ENCODE assay signal across 10 mouse cellular contexts in the genomic region with DNA sequence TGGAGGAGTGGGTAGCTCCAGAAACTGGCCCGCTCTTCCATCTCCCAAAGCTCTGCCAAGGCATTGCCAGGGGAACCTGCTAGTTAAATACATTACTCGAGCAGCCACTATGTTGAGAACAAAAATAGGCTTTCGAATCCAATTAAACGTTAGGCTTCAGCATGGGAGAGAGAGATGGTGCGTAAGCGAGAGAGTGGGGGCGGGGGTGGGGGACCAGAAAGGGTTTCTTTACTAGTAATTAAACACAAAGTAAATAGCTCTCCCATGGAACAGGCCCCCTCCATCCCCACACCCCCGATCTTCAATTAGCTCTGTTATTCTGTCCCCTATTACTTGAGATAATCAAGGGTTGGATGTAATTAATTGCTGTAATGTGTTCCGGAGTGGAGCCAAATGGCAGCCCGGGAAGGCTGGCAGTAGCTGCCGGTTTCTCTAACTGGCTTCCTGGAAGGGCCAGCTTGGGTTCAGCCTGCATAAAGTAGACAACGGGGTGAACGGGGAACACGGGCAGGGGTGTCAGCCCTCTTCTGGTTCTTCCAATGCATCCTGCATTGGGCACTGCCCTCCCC. TPM values are rescaled to one million over a fixed set of nuclear protein-coding genes. Genes with fewer than 3 reads are reported as not detected.
A peak's percentile ranks its signal among the peaks of the same experiment; 100 is the strongest.
DNase-seq lines count a peak whose midpoint lies in the region; ATAC-seq and TF ChIP-seq lines count a peak whose summit lies in the region.
"Had no signal": no experiment of that assay in that cellular context is flagged by ENCODE, and none has a peak within 500 bp of the region (broad histone marks: within the 10 kb centered on the region; RNA-seq: fewer than 3 reads in every experiment).

No protein-coding gene starts in this region.

- H3K9ac ChIP-seq in kidney, embryonic 14.5 days (ENCODE audit: low read depth, low read length) = no peak overlapping the region
- H3K9ac ChIP-seq in liver, embryonic 12.5 days = no peak overlapping the region
- H3K9ac ChIP-seq: liver, embryonic 14.5 days had no signal

- H3K27me3 ChIP-seq in kidney, adult 2 months (replicated peaks; ENCODE audit: control insufficient read depth, insufficient read depth, low read length) = no peaks in the 10 kb centered on the region
- no peaks in the 10 kb centered on the region for H3K27me3 ChIP-seq in kidney, embryonic 14.5 days (ENCODE audit: control insufficient read depth, insufficient read depth, low read length)
- no peaks in the 10 kb centered on the region for H3K27me3 ChIP-seq in liver, embryonic 12.5 days (replicated peaks)

- no peaks in the 10 kb centered on the region for H3K4me1 ChIP-seq in kidney, adult 2 months (ENCODE audit: control insufficient read depth, insufficient read depth, low read length)
- H3K4me1 ChIP-seq in kidney, embryonic 14.5 days (ENCODE audit: control insufficient read depth, insufficient read depth, low read length) = no peaks in the 10 kb centered on the region; the same call in 1 of the 2 replicates
- no peaks in the 10 kb centered on the region for H3K4me1 ChIP-seq in liver, embryonic 12.5 days

- no peak for TF ChIP-seq CTCF in kidney, adult 2 months (conservative IDR thresholded peaks at IDR 0.05; ENCODE audit: insufficient read depth, insufficient read length, low read depth, low read length)

- ATAC-seq in kidney, embryonic 14.5 days (ENCODE audit: low FRiP score, low TSS enrichment) = no peak
- no peak for ATAC-seq in liver, embryonic 12.5 days

- H3K9me3 ChIP-seq in kidney, embryonic 14.5 days (ENCODE audit: control insufficient read depth, low read length) = no peaks in the 10 kb centered on the region
- no peaks in the 10 kb centered on the region for H3K9me3 ChIP-seq in liver, embryonic 12.5 days (replicated peaks)

- no peak for TF ChIP-seq POLR2A in kidney, adult 2 months (IDR thresholded peaks at IDR 0.05; ENCODE audit: low read depth, low read length)

- no peaks in the 10 kb centered on the region for H3K36me3 ChIP-seq in kidney, adult 2 months (ENCODE audit: control insufficient read depth, insufficient read depth, low read length)
- no peaks in the 10 kb centered on the region for H3K36me3 ChIP-seq in kidney, embryonic 14.5 days (ENCODE audit: control insufficient read depth, insufficient read depth, low read length)
- H3K36me3 ChIP-seq in liver, embryonic 12.5 days = no peaks in the 10 kb centered on the region

- H3K4me2 ChIP-seq in kidney, embryonic 14.5 days (replicated peaks; ENCODE audit: low read depth, low read length) = no peak overlapping the region
- H3K4me2 ChIP-seq in liver, embryonic 12.5 days = no peak overlapping the region

- peak; percentile 20 for DNase-seq in kidney, adult 2 months
- peak; percentile 31 to 53 for DNase-seq in frontal cortex, postnatal 14 days (ENCODE audit: low spot score in 2 of 2)
- peak; percentile 61 to 83 for DNase-seq in left cerebral cortex, postnatal 14 days (ENCODE audit: low spot score in 2 of 2)
- DNase-seq in right cerebral cortex, postnatal 10 days (ENCODE audit: low spot score in 2 of 2) = peak; percentile 83 to 88
- no peak for DNase-seq in lung, postnatal 14 days
- DNase-seq in embryo, embryonic 10 days (ENCODE audit: low spot score) = no peak
- DNase-seq: thymus, adult 2 months had no signal

- intact Hi-C loops in left cerebral cortex, postnatal 14 days (cut with DNase I) = no loop called here

- H3K4me3 ChIP-seq in kidney, adult 2 months (ENCODE audit: insufficient read depth, low read depth, low read length) = no peak overlapping the region
- no peak overlapping the region for H3K4me3 ChIP-seq in kidney, embryonic 14.5 days (ENCODE audit: low read length)
- no peak overlapping the region for H3K4me3 ChIP-seq in liver, embryonic 12.5 days

- no peak overlapping the region for H3K27ac ChIP-seq in kidney, adult 2 months (ENCODE audit: insufficient read depth, low read depth, low read length)
- no peak overlapping the region for H3K27ac ChIP-seq in kidney, embryonic 14.5 days (ENCODE audit: low read depth, low read length)
- H3K27ac ChIP-seq in liver, embryonic 12.5 days = no peak overlapping the region
- H3K27ac ChIP-seq: liver, embryonic 14.5 days had no signal

- whole genome bisulfite sequencing in kidney, adult 2 months = 34% methylated on average over 14 of the region's 14 CpGs
- 54% methylated on average over 14 of the region's 14 CpGs for WGBS in kidney, embryonic 14.5 days
- WGBS in liver, embryonic 12.5 days (ENCODE audit: insufficient replicate concordance) = 66% methylated on average over 14 of the region's 14 CpGs

RNA-seq across cellular contexts. Expression of a gene that starts 59.4 kb away (rescaled TPM):
- polyA plus RNA-seq in kidney, adult 2 months (2012; rRNA removed) = 0.64 and 2.4 TPM in 2 replicates
- 0.19 and 0.20 TPM in 2 replicates for polyA plus RNA-seq in kidney, embryonic 14.5 days (2014; fragmentation: Nextera tagmentation; extraction: Ambion mirVana)
- under 1 TPM; 0.27 to 0.37 TPM for total RNA-seq in left cerebral cortex, postnatal 14 days (2021)
- polyA plus RNA-seq in liver, embryonic 12.5 days (2016; fragmentation: Nextera tagmentation; extraction: Ambion mirVana) = 0.10 and 0.33 TPM in 2 replicates

Comparison
In these comparisons a context has a peak if more than half of its experiments do, and no peak if none do; other contexts are left out.
1. DNase-seq: peak in kidney, adult 2 months (single experiment), frontal cortex, postnatal 14 days (2 of 2), left cerebral cortex, postnatal 14 days (2 of 2) and right cerebral cortex, postnatal 10 days (2 of 2); none in lung, postnatal 14 days (single experiment) and embryo, embryonic 10 days (single experiment).